Mouse (Mus musculus) intestine, embryonic 16.5 days (tissue): ENCODE measurements around the gene Rad51b. TPM values are rescaled to one million over a fixed set of nuclear protein-coding genes. Genes with fewer than 3 reads are reported as not detected.
A peak's percentile ranks its signal among the peaks of the same experiment; 100 is the strongest.

ENCODE experiments used
- ATAC-seq: fragments of 200-750 bp; cut with Nextera tagmentation; 2 replicates; pipeline ENCODE4 v1.8.0; 2017; ENCODE audit warnings: moderate TSS enrichment, moderate library complexity
- H3K27ac ChIP-seq: fragments of 300-500 bp; sonication (generic); 2 replicates; pipeline ENCODE4 v1.5.1; 2014; ENCODE audit warnings: mild to moderate bottlenecking, low read length
- H3K27me3 ChIP-seq: fragments of 300-500 bp; sonication (generic); replicated peaks from 2 replicates; pipeline ENCODE4 v1.6.1; 2014; ENCODE audit warnings: low read length, control low read depth, mixed read lengths; ENCODE audit not compliant: control insufficient read depth, insufficient read depth
- H3K36me3 ChIP-seq: fragments of 300-500 bp; sonication (generic); 2 replicates; pipeline ENCODE4 v1.6.1; 2014; ENCODE audit warnings: low read length, control low read depth; ENCODE audit not compliant: control insufficient read depth, insufficient read depth
- H3K4me1 ChIP-seq: fragments of 300-500 bp; sonication (generic); 2 replicates; pipeline ENCODE4 v1.6.1; 2014; ENCODE audit warnings: low read length, control low read depth, mixed read lengths; ENCODE audit not compliant: control insufficient read depth, insufficient read depth
- H3K4me2 ChIP-seq: fragments of 300-500 bp; sonication (generic); 2 replicates; pipeline ENCODE4 v1.6.1; 2014; ENCODE audit warnings: low read depth, low read length, control low read depth
- H3K4me3 ChIP-seq: fragments of 300-500 bp; sonication (generic); 2 replicates; pipeline ENCODE4 v1.5.1; 2014; ENCODE audit warnings: mild to moderate bottlenecking, low read length
- H3K9ac ChIP-seq: fragments of 300-500 bp; sonication (generic); 2 replicates; pipeline ENCODE4 v1.6.1; 2014; ENCODE audit warnings: low read depth, low read length
- H3K9me3 ChIP-seq: fragments of 300-500 bp; sonication (generic); 2 replicates; pipeline ENCODE4 v1.6.1; 2016; ENCODE audit warnings: low read length, control low read depth; ENCODE audit not compliant: control insufficient read depth
- WGBS: fragments of 180-500 bp; shearing (Covaris S2); extraction: QIAGEN DNeasy Blood & Tissue Kit; methylation state at CpG from one replicate; pipeline ENCODE4 v1.1.7; 2014; 5-methylcytosine and 5-hydroxymethylcytosine counted together
- polyA plus RNA-seq: library from polyadenylated mRNA; unstranded; fragments of >200 nt; fragmentation: Nextera tagmentation; extraction: Ambion mirVana; gene quantifications from 2 replicates; pipeline ENCODE4 v1.2.1, GENCODE M21; 2015

Gene Rad51b
- polyA plus RNA-seq, 1 experiment from 2014 or later = 6.8 TPM

DNA sequence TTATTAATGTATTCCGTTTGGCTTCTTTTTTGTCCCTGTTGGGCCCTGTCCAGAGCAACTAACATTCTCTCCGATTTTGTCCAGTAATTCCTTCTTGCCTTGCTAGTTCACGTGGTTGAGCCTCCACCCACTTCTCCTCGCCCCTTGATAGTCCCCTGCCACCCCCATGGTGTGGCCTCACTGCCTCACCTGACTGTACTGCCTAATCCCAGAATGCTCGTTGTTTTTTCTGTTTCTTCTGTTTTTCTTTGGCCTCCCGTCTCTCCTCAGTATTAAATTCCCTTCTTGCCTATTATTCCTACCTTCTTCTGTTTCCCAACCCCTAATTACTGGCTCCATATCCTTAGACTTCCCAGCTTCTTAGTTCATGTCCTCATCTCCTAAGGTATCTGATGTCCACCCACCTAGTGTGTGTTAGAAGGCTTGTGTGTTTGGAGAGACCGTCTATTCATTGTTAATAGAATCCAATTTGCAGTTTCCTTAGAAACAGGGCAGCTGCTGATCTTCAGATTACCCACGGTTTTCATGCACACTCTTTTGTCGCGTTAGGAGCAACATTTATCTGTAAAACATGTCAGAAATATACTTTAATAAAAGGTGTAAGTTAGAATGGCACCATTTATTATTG, 233.3 kb downstream of the Rad51b start:
- Histone ChIP-seq H3K4me3 (no peak overlapping the region), H3K9ac (no peak overlapping the region), H3K36me3 (no peaks in the 10 kb centered on the region; the same call in 1 of the 2 replicates), H3K9me3 (no peaks in the 10 kb centered on the region; the same call in 1 of the 2 replicates), H3K4me2 (no peak overlapping the region), H3K27ac (no peak overlapping the region), H3K27me3 (no peaks in the 10 kb centered on the region), H3K4me1 (peaks cover 35% of the 10 kb centered on the region)
- ATAC-seq = no peak
- WGBS = 67% methylated on average over 10 of the region's 10 CpGs

DNA sequence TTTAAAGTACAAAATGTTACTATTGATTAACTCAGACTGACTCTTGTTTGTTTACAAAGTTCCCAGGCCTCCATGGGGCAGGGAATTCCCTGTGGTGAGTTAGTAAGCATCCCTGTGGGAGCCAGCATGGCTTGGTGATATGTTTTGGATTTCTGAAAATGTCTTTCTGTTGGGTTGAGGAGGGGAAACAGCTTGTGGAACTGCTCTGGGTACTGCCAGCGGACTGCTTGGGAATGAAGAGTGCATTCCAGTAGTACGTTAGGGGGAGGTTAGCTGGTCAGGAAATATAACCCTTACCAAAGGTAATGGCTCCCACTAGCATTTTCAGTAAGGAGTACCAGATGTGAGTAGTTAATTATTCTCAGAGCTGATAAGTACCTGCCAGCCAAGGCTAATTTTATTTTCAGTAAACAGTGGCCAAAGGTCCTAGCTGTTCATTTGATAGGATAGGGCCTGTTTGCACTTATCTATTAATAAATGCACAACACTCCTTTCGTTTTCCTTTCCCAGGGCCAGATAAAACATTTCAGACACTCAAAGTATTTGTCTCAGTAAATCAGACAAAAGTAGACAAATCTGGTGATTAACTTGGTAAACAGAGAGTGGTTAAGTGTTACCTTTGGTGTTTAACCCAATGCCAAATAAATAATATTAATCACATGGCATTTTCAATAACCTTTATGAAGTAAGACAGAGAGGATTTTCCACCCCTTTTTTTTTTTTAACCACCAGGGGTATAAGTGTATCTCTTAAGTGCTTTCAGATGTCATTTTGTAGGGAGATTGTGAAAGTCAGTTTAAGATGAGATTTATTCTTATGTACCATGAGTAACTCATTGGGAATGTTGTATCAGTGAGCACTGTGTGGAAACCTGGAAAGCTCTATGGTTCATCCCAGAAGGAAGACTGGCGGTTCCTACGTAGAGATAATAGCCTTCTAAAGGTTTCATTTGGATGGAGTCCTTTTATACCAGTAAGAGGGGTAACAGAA, 235.0 kb downstream of the Rad51b start:
- Histone ChIP-seq H3K9me3 (no peaks in the 10 kb centered on the region; the same call in 1 of the 2 replicates), H3K27me3 (no peaks in the 10 kb centered on the region), H3K4me2 (0 out of 2 replicates have a peak overlapping the region, but pooled peaks have one; percentile 4), H3K27ac (peak overlapping the region; percentile 87), H3K36me3 (no peaks in the 10 kb centered on the region; the same call in 1 of the 2 replicates), H3K4me3 (no peak overlapping the region), H3K9ac (no peak overlapping the region), H3K4me1 (peaks cover 31% of the 10 kb centered on the region)
- WGBS = 51% methylated on average over 5 of the region's 5 CpGs
- peak; percentile 86 for ATAC-seq

DNA sequence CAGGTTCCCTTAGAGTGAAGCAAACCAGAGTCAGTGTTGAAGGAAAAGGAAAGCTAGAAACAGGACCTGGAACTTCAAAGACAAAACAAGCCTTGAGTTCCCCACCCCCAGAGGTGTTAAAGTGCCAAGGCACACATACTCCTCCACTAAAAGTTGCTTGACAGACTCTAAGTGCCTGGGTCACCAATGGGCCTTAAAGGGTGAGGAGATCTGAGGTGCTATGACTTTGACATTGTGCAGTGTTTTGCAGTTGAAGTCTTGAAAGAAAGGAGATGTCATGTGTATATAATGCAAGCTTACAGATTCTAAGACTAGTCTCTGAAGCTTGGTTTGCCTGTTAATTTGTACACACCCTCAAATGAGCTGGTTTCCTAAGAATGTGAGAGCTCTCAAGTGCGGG, 237.7 kb downstream of the Rad51b start:
- no peaks in the 10 kb centered on the region for H3K27me3 ChIP-seq
- H3K27ac ChIP-seq = peak overlapping the region; percentile 47; the same call in 1 of the 2 replicates
- no peak overlapping the region for H3K9ac ChIP-seq
- no peak overlapping the region for H3K4me3 ChIP-seq
- H3K4me1 ChIP-seq = peaks cover 24% of the 10 kb centered on the region
- no peaks in the 10 kb centered on the region for H3K9me3 ChIP-seq
- no peak overlapping the region for H3K4me2 ChIP-seq
- H3K36me3 ChIP-seq = no peaks in the 10 kb centered on the region
- WGBS = 46% methylated on average over 1 of the region's 1 CpGs
- no peak for ATAC-seq

DNA sequence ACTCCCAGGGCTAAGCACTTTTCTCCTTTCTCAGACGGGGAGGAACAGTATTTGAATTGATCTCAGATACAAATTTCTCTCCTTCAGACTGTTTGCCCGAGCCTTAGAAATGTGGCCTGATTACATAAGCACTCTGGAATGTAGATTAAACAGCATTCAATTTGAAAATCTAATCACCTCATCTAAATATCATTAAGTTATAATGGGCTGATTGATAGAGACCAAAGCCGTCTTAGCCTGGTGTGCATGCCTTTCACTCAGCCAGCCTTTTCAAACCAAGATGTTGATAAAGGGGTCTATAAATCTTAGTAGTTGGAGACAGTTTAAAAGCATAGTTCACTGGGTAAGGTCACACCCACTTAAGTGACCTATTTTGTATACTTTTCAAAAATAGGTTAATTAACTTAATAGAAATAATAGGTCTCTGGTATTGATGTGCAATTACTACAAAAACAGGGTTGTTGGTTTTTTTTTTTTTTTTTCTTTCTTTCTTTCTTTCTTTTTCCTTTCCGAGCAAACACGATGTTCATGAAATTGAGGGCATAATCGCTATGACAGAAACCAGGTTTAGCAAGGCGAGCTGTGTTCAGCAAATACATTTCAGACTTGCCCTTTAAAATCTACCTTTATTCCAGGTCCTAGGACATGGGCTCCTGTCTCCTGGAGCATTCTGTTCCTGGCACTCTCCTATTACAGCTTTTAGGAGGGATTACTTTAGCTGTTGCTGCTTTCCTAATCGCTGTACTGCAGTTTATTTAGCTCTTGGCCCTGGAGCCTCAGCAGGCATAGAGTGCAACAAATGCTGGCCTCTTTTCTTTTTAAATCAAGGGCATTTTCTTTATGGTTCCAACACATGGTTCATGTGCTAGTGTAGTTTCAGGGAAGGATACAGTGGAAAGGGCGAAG, 238.7 kb downstream of the Rad51b start:
- H3K4me2 ChIP-seq = no peak overlapping the region
- H3K9me3 ChIP-seq = no peaks in the 10 kb centered on the region
- H3K4me3 ChIP-seq = no peak overlapping the region
- no peaks in the 10 kb centered on the region for H3K36me3 ChIP-seq
- no peak overlapping the region for H3K9ac ChIP-seq
- peak overlapping the region; percentile 36 for H3K27ac ChIP-seq
- H3K27me3 ChIP-seq = no peaks in the 10 kb centered on the region
- 35% methylated on average over 9 of the region's 9 CpGs for WGBS
- peaks cover 26% of the 10 kb centered on the region for H3K4me1 ChIP-seq
- ATAC-seq = peak; percentile 24; the same call in 1 of the 2 replicates

DNA sequence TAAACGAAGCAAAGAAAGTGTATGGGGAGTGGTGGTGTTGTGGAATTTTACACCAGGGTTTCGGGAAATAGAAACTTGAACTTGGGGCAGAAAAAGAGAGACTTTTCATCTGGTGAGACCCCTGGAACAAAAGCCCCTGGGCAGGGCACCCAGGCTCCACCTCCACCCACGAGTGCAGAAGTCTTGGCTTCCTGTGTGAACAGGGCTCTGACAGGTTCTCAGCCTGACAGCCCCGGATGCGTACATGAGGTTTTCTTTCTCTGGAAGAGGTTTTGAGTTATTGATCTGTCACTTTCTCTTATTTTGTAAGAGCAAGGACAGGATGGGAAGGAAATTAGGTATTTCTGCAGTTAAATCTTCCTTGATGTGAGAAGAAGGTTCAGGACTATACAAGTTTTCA, 243.1 kb downstream of the Rad51b start:
- no peak overlapping the region for H3K27ac ChIP-seq
- H3K4me2 ChIP-seq = no peak overlapping the region
- no peaks in the 10 kb centered on the region for H3K36me3 ChIP-seq
- peaks cover 9% of the 10 kb centered on the region for H3K4me1 ChIP-seq
- ATAC-seq = no peak
- 53% methylated on average over 5 of the region's 5 CpGs for WGBS
- no peak overlapping the region for H3K4me3 ChIP-seq
- H3K9ac ChIP-seq = no peak overlapping the region
- no peaks in the 10 kb centered on the region for H3K9me3 ChIP-seq
- no peaks in the 10 kb centered on the region for H3K27me3 ChIP-seq

DNA sequence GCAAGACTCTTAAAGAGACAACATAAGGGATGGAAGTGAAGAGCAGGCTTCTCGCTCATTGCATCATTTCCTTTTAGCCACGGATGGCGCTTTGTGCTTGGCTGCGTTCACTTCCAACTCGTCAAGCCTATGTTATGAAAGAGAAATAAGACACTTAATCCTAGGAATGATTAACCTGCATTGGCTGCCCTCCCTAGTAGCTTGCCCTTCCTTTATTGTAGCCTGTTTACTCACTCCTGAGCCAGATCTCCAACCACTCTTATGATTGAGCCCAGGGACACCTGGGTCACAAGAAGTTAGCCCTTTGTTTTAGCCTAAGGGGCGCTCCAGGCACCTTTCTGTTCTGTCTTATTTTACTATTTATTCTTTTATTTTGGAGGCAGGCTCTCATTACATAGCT, 244.5 kb downstream of the Rad51b start:
- peak; percentile 93 for ATAC-seq

DNA sequence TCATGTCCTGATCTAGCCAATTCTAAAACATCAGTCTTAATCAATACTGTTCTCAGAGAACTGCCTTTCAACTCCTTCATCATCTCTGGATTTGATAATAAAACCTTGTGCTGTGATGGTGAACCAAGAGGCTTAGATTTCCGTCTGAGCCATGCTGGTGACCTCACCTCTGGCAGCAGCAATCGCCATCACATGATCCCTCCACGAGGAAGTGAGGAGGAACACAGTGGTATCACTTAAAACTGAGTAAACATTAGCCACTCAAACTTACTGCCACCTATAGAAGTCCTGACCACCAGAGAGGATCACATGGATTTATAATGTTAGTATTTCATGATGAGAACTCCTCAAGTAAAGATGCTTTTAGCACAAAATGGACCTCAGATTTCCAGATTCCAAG, 248.0 kb downstream of the Rad51b start:
- Histone ChIP-seq H3K36me3 (no peaks in the 10 kb centered on the region), H3K4me1 (peaks cover 5% of the 10 kb centered on the region), H3K4me3 (no peak overlapping the region), H3K4me2 (no peak overlapping the region), H3K27ac (no peak overlapping the region), H3K27me3 (no peaks in the 10 kb centered on the region), H3K9ac (no peak overlapping the region), H3K9me3 (no peaks in the 10 kb centered on the region)
- no peak for ATAC-seq
- WGBS = 45% methylated on average over 3 of the region's 3 CpGs

More for the DNA sequence above, 244.5 kb downstream of the Rad51b start:
- Histone ChIP-seq H3K9me3 (no peaks in the 10 kb centered on the region), H3K9ac (no peak overlapping the region), H3K4me1 (peaks cover 7% of the 10 kb centered on the region), H3K36me3 (no peaks in the 10 kb centered on the region), H3K27me3 (no peaks in the 10 kb centered on the region), H3K4me3 (no peak overlapping the region), H3K4me2 (no peak overlapping the region), H3K27ac (peak overlapping the region; percentile 85)
- 52% methylated on average over 6 of the region's 6 CpGs for WGBS

DNA sequence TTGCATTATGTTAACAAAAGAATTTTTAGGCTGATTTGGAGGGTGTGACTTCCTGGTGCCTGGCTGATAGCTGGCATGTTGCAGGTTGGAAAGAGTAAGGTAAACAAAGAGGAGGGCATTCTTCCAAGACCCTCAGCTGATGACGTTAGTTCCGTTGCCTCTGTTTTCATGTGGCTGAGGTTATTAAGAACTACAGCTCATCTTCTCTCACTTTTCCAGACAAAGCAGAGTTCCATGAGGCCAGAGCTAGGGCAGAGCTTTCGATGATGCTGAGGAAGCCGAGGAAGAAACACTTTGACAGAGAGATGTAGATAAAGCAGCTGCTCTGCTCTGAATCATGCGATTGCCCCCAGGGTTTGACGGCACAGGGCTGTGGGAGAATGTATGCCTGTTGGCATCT, 250.5 kb downstream of the Rad51b start:
- 42% methylated on average over 6 of the region's 6 CpGs for WGBS
- Histone ChIP-seq H3K36me3 (no peaks in the 10 kb centered on the region), H3K4me2 (no peak overlapping the region), H3K4me1 (peaks cover 6% of the 10 kb centered on the region), H3K9me3 (no peaks in the 10 kb centered on the region), H3K27ac (no peak overlapping the region), H3K27me3 (no peaks in the 10 kb centered on the region), H3K9ac (no peak overlapping the region), H3K4me3 (no peak overlapping the region)
- no peak for ATAC-seq
